Mouse (Mus musculus) liver, embryonic 14.5 days (tissue): ENCODE results near the gene Ldhd.

Experiments used
- CTCF ChIP-seq: IDR thresholded peaks from 2 replicates; pipeline ENCODE4 v1.5.1; 2016; ENCODE audit warnings: antibody characterized with exemption, low read depth, control low read depth
- EP300 ChIP-seq: IDR thresholded peaks from 2 replicates; pipeline ENCODE4 v1.6.1; 2016; ENCODE audit warnings: antibody characterized with exemption, low read depth

- TF ChIP-seq CTCF (no peak), EP300 (no peak)
Measured at GRCm38 (mm10) chr8:111604986-111605385, 25.2 kb downstream of the Ldhd start.
